ENCODE assay signal across 17 mouse cellular contexts in genomic region chr9:87421175-87421574, GRCm38 (mm10).
"Had no signal": no experiment of that assay in that cellular context is flagged by ENCODE, and none has a peak within 500 bp of the region (broad histone marks: within the 10 kb centered on the region; RNA-seq: fewer than 3 reads in every experiment).

No protein-coding gene starts in this region.

- H3K4me3 ChIP-seq: neural tube, embryonic 12.5 days; neural tube, embryonic 13.5 days; neural tube, embryonic 15.5 days; stomach, embryonic 15.5 days had no signal

- H3K27me3 ChIP-seq: neural tube, embryonic 12.5 days had no signal

- H3K27ac ChIP-seq: neural tube, embryonic 12.5 days; neural tube, embryonic 13.5 days; neural tube, embryonic 15.5 days; stomach, embryonic 15.5 days; stomach, postnatal 0 days had no signal

- H3K9me3 ChIP-seq: neural tube, embryonic 12.5 days; neural tube, embryonic 13.5 days; neural tube, embryonic 15.5 days; stomach, embryonic 15.5 days had no signal

- H3K9ac ChIP-seq: neural tube, embryonic 12.5 days; neural tube, embryonic 13.5 days; neural tube, embryonic 15.5 days; stomach, embryonic 15.5 days had no signal

- H3K4me2 ChIP-seq: neural tube, embryonic 12.5 days; neural tube, embryonic 13.5 days; neural tube, embryonic 15.5 days; stomach, embryonic 15.5 days had no signal

- H3K4me1 ChIP-seq: neural tube, embryonic 12.5 days; neural tube, embryonic 13.5 days; neural tube, embryonic 15.5 days; stomach, embryonic 15.5 days had no signal

- H3K36me3 ChIP-seq: neural tube, embryonic 12.5 days; neural tube, embryonic 13.5 days; neural tube, embryonic 15.5 days; stomach, embryonic 15.5 days had no signal

- DNase-seq: retina, postnatal 1 day; right cerebral cortex, adult 18-20 months; right cerebral cortex, postnatal 14 days; right cerebral cortex, postnatal 25 days; right cerebral cortex, postnatal 4 days; spleen, adult 18-20 months; thymus, adult 18-20 months; thymus, adult 2 months; thymus, postnatal 14 days; thymus, postnatal 25 days; thymus, postnatal 36 days; thymus, postnatal 4 days had no signal
